Mouse (Mus musculus): Measurements from ENCODE around the gene Scgb1b17.
"Not testable (repeated sequence)": the region's sequence is repeated elsewhere in the genome, so short reads cannot be mapped to it uniquely, and the experiment has no call there.

Gene Scgb1b17

DNA sequence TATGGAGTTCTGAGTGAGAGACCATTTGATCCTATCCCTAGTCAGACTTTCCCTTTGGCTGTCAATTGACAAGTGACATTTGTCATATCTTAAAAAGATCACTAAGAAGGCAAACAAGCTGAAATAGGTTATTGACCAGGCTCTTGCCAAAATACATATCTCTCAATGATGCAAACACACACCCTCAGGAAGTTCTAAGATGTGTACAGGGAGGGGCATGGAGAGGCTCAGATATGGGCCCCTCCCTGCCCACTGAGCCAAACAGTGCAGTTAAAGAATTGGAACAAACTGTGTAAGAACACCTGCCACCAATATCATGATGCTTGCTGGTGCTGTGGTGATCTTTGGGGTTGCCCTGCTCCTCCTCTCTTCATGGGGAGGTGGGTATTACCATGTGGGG, at the start of gene Scgb1b17:
Gene Scgb1b17 (plus strand): TSS at position 301 of the 400 bp plus-strand sequence.
- DNase-seq (ENCODE audit: low read depth): not testable (repeated sequence)

DNA sequence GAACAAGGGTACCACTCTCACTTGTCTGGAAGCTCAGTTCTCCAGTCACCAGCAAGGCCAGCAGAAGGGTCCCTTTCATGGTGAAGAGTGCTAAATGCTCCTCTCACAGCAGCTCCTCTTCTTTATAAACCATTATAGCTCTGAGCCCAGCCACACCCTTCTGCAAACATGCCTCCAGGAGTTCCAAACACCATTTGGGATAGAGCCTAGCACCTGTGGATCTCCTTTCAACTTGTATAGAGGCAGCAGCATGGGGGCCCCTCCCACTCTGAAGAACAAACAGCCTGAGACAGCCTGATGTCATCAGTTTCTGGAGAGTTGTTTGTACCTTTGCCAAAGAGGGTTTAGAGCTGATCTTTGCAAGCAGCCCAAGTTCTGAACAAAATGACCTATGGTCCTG, 6.8 kb upstream of the Scgb1b17 start, which contains the start of gene Scgb2b17:
Gene Scgb2b17 (minus strand): TSS at position 101 of the 400 bp plus-strand sequence.
- DNase-seq (ENCODE audit: low read depth): not testable (repeated sequence)
